Mouse (Mus musculus): ENCODE results near the gene Nelfe. TPM values are rescaled to one million over a fixed set of nuclear protein-coding genes. Genes with fewer than 3 reads are reported as not detected.
A peak's percentile ranks its signal among the peaks of the same experiment; 100 is the strongest.

The Nelfe gene
- total RNA-seq, 1 experiment, result 63.4 TPM

DNA sequence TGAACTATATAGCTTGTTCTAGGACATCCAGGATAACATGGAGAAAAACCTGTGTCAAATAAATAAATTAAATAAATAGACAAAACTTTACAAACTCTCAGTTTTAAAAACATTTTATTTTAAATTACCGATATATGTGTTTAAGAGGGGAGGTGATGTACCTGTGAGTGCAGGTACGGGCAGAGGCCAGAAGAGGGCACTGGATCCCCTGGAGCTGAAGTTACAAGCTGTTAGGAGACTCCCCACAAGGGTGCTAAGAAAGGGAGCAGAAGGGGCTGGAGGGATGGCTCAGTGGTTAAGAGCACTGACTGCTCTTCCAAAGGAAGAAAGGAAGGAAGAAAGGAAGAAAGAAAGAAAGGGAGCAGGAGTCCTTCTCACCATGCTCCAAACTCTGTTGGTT lies 41.2 kb downstream of the Nelfe start:
- H3K4me3 ChIP-seq (ENCODE audit: insufficient read depth in 1 of 2, low read depth in 1 of 2, low read length in 2 of 2, poor library complexity in 1 of 2, severe bottlenecking in 1 of 2), result no peak overlapping the region
- no peak for DNase-seq (ENCODE audit: low read depth, low spot score)
- peaks cover 1 to 15% of the 10 kb centered on the region in 2 experiments; a peak in 3 of 4 replicates for H3K4me1 ChIP-seq (ENCODE audit: control insufficient read depth in 2 of 2, insufficient read depth in 2 of 2, low read length in 2 of 2, poor library complexity in 1 of 2)
- peaks cover 3% of the 10 kb centered on the region; the same call in 1 of the 2 replicates for H3K36me3 ChIP-seq (ENCODE audit: control insufficient read depth, insufficient read depth, low read length, poor library complexity, severe bottlenecking)
- H3K27ac ChIP-seq (ENCODE audit: insufficient read depth, low read depth, low read length, poor library complexity, severe bottlenecking), result no peak overlapping the region
- no peak for TF ChIP-seq ZNF384 (IDR thresholded peaks at IDR 0.05; ENCODE audit: low read depth, low read length)
- no peak for TF ChIP-seq CHD2 (IDR thresholded peaks at IDR 0.05; ENCODE audit: low read depth, low read length)
- TF ChIP-seq HCFC1 (IDR thresholded peaks at IDR 0.05; ENCODE audit: borderline replicate concordance, insufficient read depth, low read length), result no peak
- TF ChIP-seq ZC3H11A (IDR thresholded peaks at IDR 0.05; ENCODE audit: borderline replicate concordance, low read depth, low read length), result no peak
- H3K9me3 ChIP-seq (ENCODE audit: control insufficient read depth, insufficient read depth, low read depth, low read length), result no peaks in the 10 kb centered on the region
- in situ Hi-C loops (cut with MboI; ENCODE audit: low sequenced_read_pairs in 2 of 2, unreplicated experiment in 2 of 2), result no loop called here
- H3K9ac ChIP-seq (ENCODE audit: insufficient read depth, low read depth, low read length, poor library complexity, severe bottlenecking), result no peak overlapping the region

DNA sequence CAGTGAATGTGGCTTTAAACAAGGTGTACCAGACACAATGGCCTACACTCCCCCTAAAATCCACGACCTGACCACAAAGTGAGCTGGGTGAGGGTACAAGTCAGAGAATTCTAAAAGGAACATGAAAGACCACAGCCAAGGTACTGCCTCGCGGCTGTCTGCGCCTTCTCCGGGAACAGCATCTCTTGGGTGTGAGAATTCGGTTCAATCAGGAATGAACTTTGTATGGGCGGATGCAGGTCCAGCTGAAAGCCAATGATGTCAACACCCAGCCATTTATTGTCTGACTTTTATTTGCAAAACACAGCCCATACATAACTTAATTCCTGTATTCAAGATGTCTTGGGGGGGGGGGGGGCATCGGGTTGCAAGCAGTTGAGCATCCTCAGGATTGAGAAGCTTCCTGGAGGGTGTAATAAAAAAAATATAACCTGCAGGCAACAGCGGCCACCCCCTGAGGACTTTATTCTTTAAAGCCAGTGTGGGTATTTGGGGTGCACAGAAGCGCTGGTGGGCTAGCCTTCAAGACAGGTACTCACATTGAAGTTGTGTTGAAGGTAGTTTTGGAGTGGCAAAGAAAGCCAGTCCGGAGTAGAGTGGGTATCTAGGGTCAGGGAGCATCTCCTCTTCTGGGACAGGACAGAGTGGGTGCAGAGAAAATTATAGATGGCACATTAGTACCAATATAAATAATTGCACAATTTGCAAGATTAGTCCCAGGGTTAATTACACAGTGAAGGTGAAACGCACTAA lies 43.1 kb downstream of the Nelfe start:
- Histone ChIP-seq H3K36me3 (ENCODE audit: control insufficient read depth, insufficient read depth, low read length, poor library complexity, severe bottlenecking) (peaks cover 4% of the 10 kb centered on the region; the same call in 1 of the 2 replicates), H3K4me1 (ENCODE audit: control insufficient read depth in 2 of 2, insufficient read depth in 2 of 2, low read length in 2 of 2, poor library complexity in 1 of 2) (peaks cover 8 to 17% of the 10 kb centered on the region in 2 experiments), H3K9me3 (ENCODE audit: control insufficient read depth, insufficient read depth, low read depth, low read length) (no peaks in the 10 kb centered on the region), H3K27ac (ENCODE audit: insufficient read depth, low read depth, low read length, poor library complexity, severe bottlenecking) (peak overlapping the region; percentile 5; the same call in 1 of the 2 replicates), H3K9ac (ENCODE audit: insufficient read depth, low read depth, low read length, poor library complexity, severe bottlenecking) (peak overlapping the region; percentile 56; the same call in 1 of the 2 replicates), H3K4me3 (ENCODE audit: insufficient read depth in 1 of 2, low read depth in 1 of 2, low read length in 2 of 2, poor library complexity in 1 of 2, severe bottlenecking in 1 of 2) (peak overlapping the region in 1 of 2 experiments; percentile 61; a peak in 1 of 4 replicates)
- in situ Hi-C loops (cut with MboI; ENCODE audit: low sequenced_read_pairs in 2 of 2, unreplicated experiment in 2 of 2), result no loop called here
- TF ChIP-seq ZC3H11A (IDR thresholded peaks at IDR 0.05; ENCODE audit: borderline replicate concordance, low read depth, low read length) (no peak), CHD2 (IDR thresholded peaks at IDR 0.05; ENCODE audit: low read depth, low read length) (no peak), HCFC1 (IDR thresholded peaks at IDR 0.05; ENCODE audit: borderline replicate concordance, insufficient read depth, low read length) (no peak), MAFK (IDR thresholded peaks at IDR 0.05; ENCODE audit: insufficient read depth, low read depth, low read length) (no peak), ZNF384 (IDR thresholded peaks at IDR 0.05; ENCODE audit: low read depth, low read length) (no peak)
- DNase-seq (ENCODE audit: low read depth, low spot score), result no peak

DNA sequence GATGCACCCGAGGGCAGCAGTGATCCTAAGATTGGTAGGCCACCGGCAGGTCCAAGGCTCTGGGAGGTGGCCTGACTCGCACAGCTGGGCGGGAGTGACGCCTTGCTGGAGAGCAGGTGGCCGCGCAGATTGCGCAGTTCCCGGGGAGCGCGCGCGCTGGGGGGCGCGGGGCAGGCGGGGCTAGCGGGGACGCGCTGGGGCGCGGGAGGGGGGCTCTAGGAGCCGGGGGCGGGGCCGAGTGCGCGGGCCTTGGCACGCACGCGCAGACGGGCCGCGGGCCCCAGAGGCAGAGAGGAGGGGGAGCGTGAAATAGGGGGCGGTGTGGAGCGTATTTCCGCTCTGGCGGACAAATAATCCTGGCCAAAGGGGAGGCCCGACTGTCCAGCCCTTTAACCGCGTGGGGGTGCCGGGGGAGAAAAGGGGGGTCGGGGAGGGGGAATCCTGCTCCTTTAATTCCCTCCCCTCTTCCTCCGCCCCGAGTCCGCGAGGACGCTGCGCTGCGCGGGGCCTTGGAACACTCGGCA lies 43.9 kb downstream of the Nelfe start:
- Histone ChIP-seq H3K9ac (ENCODE audit: insufficient read depth, low read depth, low read length, poor library complexity, severe bottlenecking) (peak overlapping the region; percentile 86), H3K36me3 (ENCODE audit: control insufficient read depth, insufficient read depth, low read length, poor library complexity, severe bottlenecking) (peaks cover 4% of the 10 kb centered on the region; the same call in 1 of the 2 replicates), H3K4me3 (ENCODE audit: insufficient read depth in 1 of 2, low read depth in 1 of 2, low read length in 2 of 2, poor library complexity in 1 of 2, severe bottlenecking in 1 of 2) (peak overlapping the region; percentile 84 to 92), H3K4me1 (ENCODE audit: control insufficient read depth in 2 of 2, insufficient read depth in 2 of 2, low read length in 2 of 2, poor library complexity in 1 of 2) (peaks cover 8 to 17% of the 10 kb centered on the region in 2 experiments), H3K9me3 (ENCODE audit: control insufficient read depth, insufficient read depth, low read depth, low read length) (no peaks in the 10 kb centered on the region), H3K27ac (ENCODE audit: insufficient read depth, low read depth, low read length, poor library complexity, severe bottlenecking) (peak overlapping the region; percentile 60)
- TF ChIP-seq CHD2 (IDR thresholded peaks at IDR 0.05; ENCODE audit: low read depth, low read length) (no peak), MAFK (IDR thresholded peaks at IDR 0.05; ENCODE audit: insufficient read depth, low read depth, low read length) (no peak)
- in situ Hi-C loops (cut with MboI; ENCODE audit: low sequenced_read_pairs in 2 of 2, unreplicated experiment in 2 of 2), result no loop called here
- peak; percentile 88 for DNase-seq (ENCODE audit: low read depth, low spot score)

- peak overlapping the region; percentile 86 for H3K9ac ChIP-seq (ENCODE audit: insufficient read depth, low read depth, low read length, poor library complexity, severe bottlenecking)
- no peaks in the 10 kb centered on the region for H3K9me3 ChIP-seq (ENCODE audit: control insufficient read depth, insufficient read depth, low read depth, low read length)
- H3K27ac ChIP-seq (ENCODE audit: insufficient read depth, low read depth, low read length, poor library complexity, severe bottlenecking), result peak overlapping the region; percentile 60; the same call in 1 of the 2 replicates
- in situ Hi-C loops (cut with MboI; ENCODE audit: low sequenced_read_pairs in 2 of 2, unreplicated experiment in 2 of 2), result no loop called here
- peaks cover 8 to 16% of the 10 kb centered on the region in 2 experiments for H3K4me1 ChIP-seq (ENCODE audit: control insufficient read depth in 2 of 2, insufficient read depth in 2 of 2, low read length in 2 of 2, poor library complexity in 1 of 2)
- DNase-seq (ENCODE audit: low read depth, low spot score), result no peak
- TF ChIP-seq ZC3H11A (IDR thresholded peaks at IDR 0.05; ENCODE audit: borderline replicate concordance, low read depth, low read length) (no peak), MAFK (IDR thresholded peaks at IDR 0.05; ENCODE audit: insufficient read depth, low read depth, low read length) (no peak), HCFC1 (IDR thresholded peaks at IDR 0.05; ENCODE audit: borderline replicate concordance, insufficient read depth, low read length) (no peak)
- H3K36me3 ChIP-seq (ENCODE audit: control insufficient read depth, insufficient read depth, low read length, poor library complexity, severe bottlenecking), result peaks cover 4% of the 10 kb centered on the region; the same call in 1 of the 2 replicates
- H3K4me3 ChIP-seq (ENCODE audit: insufficient read depth in 1 of 2, low read depth in 1 of 2, low read length in 2 of 2, poor library complexity in 1 of 2, severe bottlenecking in 1 of 2), result peak overlapping the region; percentile 84 to 92
These were observed 44.8 kb downstream of the Nelfe start for GRCm38 (mm10) chr17:34894801-34895530.
